Mouse (Mus musculus) intestine, postnatal 0 days (tissue): ENCODE results near the gene Lbhd2. TPM values are rescaled to one million over a fixed set of nuclear protein-coding genes. Genes with fewer than 3 reads are reported as not detected.

Experiments
- ATAC-seq: fragments of 200-750 bp; cut with Nextera tagmentation; 2 replicates; pipeline ENCODE4 v1.8.0; 2017; ENCODE audit warnings: mild to moderate bottlenecking, moderate TSS enrichment, moderate library complexity
- H3K27ac ChIP-seq: fragments of 300-500 bp; sonication (generic); 2 replicates; pipeline ENCODE4 v1.5.1; 2014; ENCODE audit warnings: mild to moderate bottlenecking, low read depth, low read length, moderate library complexity
- H3K27me3 ChIP-seq: fragments of 300-500 bp; sonication (generic); replicated peaks from 2 replicates; pipeline ENCODE4 v1.6.1; 2014; ENCODE audit warnings: low read length, mixed read lengths; ENCODE audit not compliant: control insufficient read depth, insufficient read depth
- H3K36me3 ChIP-seq: fragments of 300-500 bp; sonication (generic); 2 replicates; pipeline ENCODE4 v1.6.1; 2014; ENCODE audit warnings: mild to moderate bottlenecking, moderate library complexity; ENCODE audit not compliant: control insufficient read depth, insufficient read depth
- H3K4me1 ChIP-seq: fragments of 300-500 bp; sonication (generic); replicated peaks from 2 replicates; pipeline ENCODE4 v1.6.1; 2014; ENCODE audit warnings: antibody characterized with exemption, low read length, mixed read lengths; ENCODE audit not compliant: control insufficient read depth, insufficient read depth
- H3K4me2 ChIP-seq: fragments of 300-500 bp; sonication (generic); replicated peaks from 2 replicates; pipeline ENCODE4 v1.6.1; 2014; ENCODE audit warnings: low read depth, mild to moderate bottlenecking, moderate library complexity
- H3K4me3 ChIP-seq: fragments of 300-500 bp; sonication (generic); 2 replicates; pipeline ENCODE4 v1.5.1; 2014; ENCODE audit warnings: low read depth, low read length
- H3K9ac ChIP-seq: fragments of 300-500 bp; sonication (generic); 2 replicates; pipeline ENCODE4 v1.6.1; 2014; ENCODE audit warnings: mild to moderate bottlenecking, low read depth, low read length
- H3K9me3 ChIP-seq: fragments of 300-500 bp; sonication (generic); 2 replicates; pipeline ENCODE4 v1.6.1; 2016; ENCODE audit warnings: mixed run types; ENCODE audit not compliant: control insufficient read depth
- CTCF ChIP-seq: sonication (generic); IDR thresholded peaks from 2 replicates; pipeline ENCODE4 v1.5.1; 2016; ENCODE audit warnings: low read depth, mild to moderate bottlenecking, control low read depth, antibody characterized with exemption, moderate library complexity
- WGBS: fragments of 180-500 bp; shearing (Covaris S2); extraction: QIAGEN DNeasy Blood & Tissue Kit; methylation state at CpG from one replicate; pipeline ENCODE4 v1.1.7; 2014; 5-methylcytosine and 5-hydroxymethylcytosine counted together
- polyA plus RNA-seq: library from polyadenylated mRNA; unstranded; fragments of >200 nt; fragmentation: Nextera tagmentation; extraction: Ambion mirVana; gene quantifications from 2 replicates; pipeline ENCODE4 v1.2.1, GENCODE M21; 2015

Gene Lbhd2
- polyA plus RNA-seq, 1 experiment from 2014 or later, result 2.8 TPM

- 28% methylated on average over 8 of the region's 8 CpGs for WGBS
- H3K4me1 ChIP-seq, result peaks cover 7% of the 10 kb centered on the region
- H3K27ac ChIP-seq, result peak overlapping the region; percentile 84
- no peak for TF ChIP-seq CTCF
- 0 out of 2 replicates have a peak overlapping the region, but pooled peaks have one; percentile 12 for H3K9ac ChIP-seq
- no peak overlapping the region for H3K4me3 ChIP-seq
- H3K4me2 ChIP-seq, result peak overlapping the region; percentile 63
- ATAC-seq, result peak; percentile 66
- no peaks in the 10 kb centered on the region for H3K9me3 ChIP-seq
- peaks cover 20% of the 10 kb centered on the region for H3K27me3 ChIP-seq
- no peaks in the 10 kb centered on the region; the same call in 1 of the 2 replicates for H3K36me3 ChIP-seq
Observed at GRCm38 (mm10) chr12:111428364-111428763, 21.8 kb downstream of the Lbhd2 start.

DNA sequence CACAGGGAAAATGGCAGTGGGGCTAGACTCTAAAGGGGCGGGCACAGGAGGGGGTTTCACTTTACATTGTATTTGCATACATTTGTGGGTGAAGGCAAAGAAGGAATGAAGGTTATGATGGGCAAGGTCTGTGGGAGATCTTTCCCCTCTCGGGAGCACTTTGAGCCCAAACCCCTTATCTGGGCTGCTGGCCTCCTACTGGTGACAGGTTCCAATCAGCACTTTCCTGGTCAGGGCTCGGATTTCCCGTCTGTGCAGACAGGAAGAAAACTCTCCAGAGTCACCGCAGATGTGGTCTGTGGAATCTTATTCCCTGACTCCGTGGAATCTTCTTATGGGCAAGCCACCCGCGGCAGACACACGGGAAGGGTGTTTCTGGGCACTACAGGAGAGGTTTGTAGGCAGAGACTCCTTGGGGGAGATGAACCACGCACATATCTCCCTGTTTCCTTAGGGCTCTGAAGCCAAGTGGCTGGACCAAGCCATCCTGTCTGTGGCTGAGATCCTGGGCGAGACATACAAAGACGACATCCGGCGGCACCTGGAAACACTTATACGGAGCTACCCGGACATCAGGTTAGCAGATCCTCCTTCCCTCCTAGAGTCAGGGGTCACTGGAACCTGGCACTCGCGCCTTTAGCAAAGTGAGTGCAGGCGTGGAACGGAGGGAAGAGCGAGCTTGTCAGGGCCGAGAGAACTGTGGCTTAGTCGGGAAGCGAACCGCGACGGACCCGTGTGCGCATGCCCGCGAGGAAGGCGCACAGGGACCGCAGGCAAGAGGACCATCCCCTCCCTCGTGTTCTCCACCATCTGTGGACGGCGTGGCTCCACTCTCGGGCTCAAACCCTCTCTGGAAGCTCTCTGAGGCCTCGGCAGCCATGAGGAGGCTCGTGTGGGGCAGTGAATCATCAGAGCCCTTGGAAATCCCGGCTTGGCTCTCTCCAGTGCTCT, 22.6 kb downstream of the Lbhd2 start:
- 2% methylated on average over 40 of the region's 40 CpGs for WGBS
- peak; percentile 51 for TF ChIP-seq CTCF

GRCm38 (mm10) chr12:111430049-111430867, 23.6 kb downstream of the Lbhd2 start:
- WGBS, result 37% methylated on average over 27 of the region's 27 CpGs
- no peak for ATAC-seq
- Histone ChIP-seq H3K4me2 (peak overlapping the region; percentile 63), H3K4me1 (peaks cover 7% of the 10 kb centered on the region), H3K36me3 (no peaks in the 10 kb centered on the region; the same call in 1 of the 2 replicates), H3K27ac (0 out of 2 replicates have a peak overlapping the region, but pooled peaks have one; percentile 41), H3K4me3 (peak overlapping the region; percentile 43), H3K27me3 (peaks cover 7% of the 10 kb centered on the region), H3K9me3 (no peaks in the 10 kb centered on the region), H3K9ac (0 out of 2 replicates have a peak overlapping the region, but pooled peaks have one; percentile 7)
- TF ChIP-seq CTCF, result no peak

More for the DNA sequence above, 22.6 kb downstream of the Lbhd2 start:
- peaks cover 7% of the 10 kb centered on the region for H3K4me1 ChIP-seq
- peak; percentile 3 for ATAC-seq
- H3K9me3 ChIP-seq, result no peaks in the 10 kb centered on the region
- peaks cover 11% of the 10 kb centered on the region for H3K27me3 ChIP-seq
- peak overlapping the region; percentile 63 for H3K4me2 ChIP-seq
- H3K4me3 ChIP-seq, result peak overlapping the region; percentile 43
- H3K9ac ChIP-seq, result peak overlapping the region; percentile 44
- H3K36me3 ChIP-seq, result no peaks in the 10 kb centered on the region; the same call in 1 of the 2 replicates
- peak overlapping the region; percentile 84 for H3K27ac ChIP-seq

DNA sequence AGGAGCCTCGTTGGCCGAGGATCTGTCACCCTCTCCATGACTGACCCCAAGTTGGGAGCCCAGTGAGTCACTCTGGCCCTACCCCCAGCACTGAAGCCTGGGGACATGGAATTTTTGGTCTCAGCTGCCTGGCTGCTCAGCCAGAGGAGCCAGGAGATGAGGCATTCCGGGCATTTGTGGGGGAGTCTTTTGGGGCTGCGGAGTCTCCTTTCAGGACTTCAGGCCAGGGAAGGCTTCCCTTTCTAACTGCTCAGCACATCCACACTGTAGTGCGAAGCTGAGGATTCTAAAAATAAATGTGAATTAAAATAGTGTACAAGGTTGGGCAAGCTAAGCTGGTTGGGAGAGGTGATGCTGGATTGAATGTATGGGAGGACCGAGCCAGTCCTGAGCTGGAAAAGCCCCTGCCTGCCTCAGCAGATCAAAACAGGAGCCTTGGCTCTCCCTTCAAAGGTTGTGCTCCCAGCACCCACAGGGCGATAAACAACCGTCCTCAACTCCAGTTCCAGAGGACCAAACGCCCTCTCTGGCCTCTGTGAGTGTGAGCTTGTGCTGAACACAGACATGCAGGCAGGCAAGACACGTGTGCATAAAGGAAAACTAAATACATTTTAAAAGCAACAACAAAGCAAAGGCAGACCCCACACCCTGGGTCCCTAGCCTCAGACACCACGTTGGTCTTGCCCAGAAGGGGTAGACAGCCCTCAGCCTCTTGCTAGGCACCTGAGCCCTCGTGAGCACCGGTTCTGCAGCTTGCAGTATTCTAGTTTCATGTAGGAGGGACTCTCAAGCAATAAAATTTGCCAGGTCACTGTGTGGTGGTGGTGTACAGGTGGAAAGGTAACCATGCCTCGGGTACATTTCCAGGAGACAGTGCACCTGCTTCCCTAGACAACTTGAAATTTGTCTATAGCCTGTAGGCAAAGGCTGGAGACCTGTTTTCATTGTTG, 24.5 kb downstream of the Lbhd2 start:
- no peak overlapping the region for H3K27ac ChIP-seq
- TF ChIP-seq CTCF, result no peak
- peak overlapping the region; percentile 63; the same call in 1 of the 2 replicates for H3K4me2 ChIP-seq
- no peaks in the 10 kb centered on the region for H3K9me3 ChIP-seq
- no peak for ATAC-seq
- H3K9ac ChIP-seq, result no peak overlapping the region
- no peak overlapping the region for H3K4me3 ChIP-seq
- H3K27me3 ChIP-seq, result no peaks in the 10 kb centered on the region; the same call in 1 of the 2 replicates
- H3K4me1 ChIP-seq, result peaks cover 7% of the 10 kb centered on the region
- WGBS, result 55% methylated on average over 14 of the region's 14 CpGs
- no peaks in the 10 kb centered on the region; the same call in 1 of the 2 replicates for H3K36me3 ChIP-seq

DNA sequence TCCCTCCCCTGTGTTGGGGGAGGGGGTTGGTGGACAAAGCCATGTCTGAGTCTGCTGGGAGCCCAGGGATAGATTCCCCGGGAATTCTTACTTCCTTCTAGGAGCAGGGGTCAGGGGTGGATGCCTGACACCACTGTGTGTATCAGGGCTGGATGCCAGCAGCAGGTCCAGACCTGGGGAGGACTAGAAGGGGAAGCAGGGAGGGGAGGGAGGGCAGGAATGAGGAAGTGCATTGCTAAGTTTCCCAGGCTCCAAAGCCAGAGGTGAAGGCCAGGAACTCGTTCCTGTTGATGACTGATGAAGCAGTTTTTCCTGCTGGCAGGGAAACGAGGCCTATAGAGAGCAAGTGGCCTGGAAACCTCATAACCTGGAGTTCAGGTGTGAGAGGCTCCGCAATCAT, 25.5 kb downstream of the Lbhd2 start:
- ATAC-seq, result no peak
- no peak for TF ChIP-seq CTCF

More for the DNA sequence above, 25.5 kb downstream of the Lbhd2 start:
- H3K9ac ChIP-seq, result no peak overlapping the region
- peaks cover 9% of the 10 kb centered on the region for H3K4me1 ChIP-seq
- no peak overlapping the region for H3K4me3 ChIP-seq
- H3K4me2 ChIP-seq, result no peak overlapping the region
- no peaks in the 10 kb centered on the region; the same call in 1 of the 2 replicates for H3K36me3 ChIP-seq
- no peak overlapping the region for H3K27ac ChIP-seq
- 24% methylated on average over 4 of the region's 4 CpGs for WGBS
- no peaks in the 10 kb centered on the region; the same call in 1 of the 2 replicates for H3K27me3 ChIP-seq
- H3K9me3 ChIP-seq, result no peaks in the 10 kb centered on the region
